Mouse (Mus musculus) right cerebral cortex, postnatal 10 days (tissue): ENCODE measurements at regions not wholly inside any gene's neighbourhood (a gene's known extent, or its start where the extent isn't known, plus 50 kb on each side); places are given as distances from the start of the nearest gene placed in this dataset.
"Not testable (repeated sequence)": the region's sequence is repeated elsewhere in the genome, so short reads cannot be mapped to it uniquely, and the experiment has no call there.

ENCODE experiments used
- DNase-seq, 2 experiments: peaks; one replicate each; pipeline ENCODE4 v3.0.0; 2021; ENCODE audit warnings: low spot score in 2 of 2

DNA sequence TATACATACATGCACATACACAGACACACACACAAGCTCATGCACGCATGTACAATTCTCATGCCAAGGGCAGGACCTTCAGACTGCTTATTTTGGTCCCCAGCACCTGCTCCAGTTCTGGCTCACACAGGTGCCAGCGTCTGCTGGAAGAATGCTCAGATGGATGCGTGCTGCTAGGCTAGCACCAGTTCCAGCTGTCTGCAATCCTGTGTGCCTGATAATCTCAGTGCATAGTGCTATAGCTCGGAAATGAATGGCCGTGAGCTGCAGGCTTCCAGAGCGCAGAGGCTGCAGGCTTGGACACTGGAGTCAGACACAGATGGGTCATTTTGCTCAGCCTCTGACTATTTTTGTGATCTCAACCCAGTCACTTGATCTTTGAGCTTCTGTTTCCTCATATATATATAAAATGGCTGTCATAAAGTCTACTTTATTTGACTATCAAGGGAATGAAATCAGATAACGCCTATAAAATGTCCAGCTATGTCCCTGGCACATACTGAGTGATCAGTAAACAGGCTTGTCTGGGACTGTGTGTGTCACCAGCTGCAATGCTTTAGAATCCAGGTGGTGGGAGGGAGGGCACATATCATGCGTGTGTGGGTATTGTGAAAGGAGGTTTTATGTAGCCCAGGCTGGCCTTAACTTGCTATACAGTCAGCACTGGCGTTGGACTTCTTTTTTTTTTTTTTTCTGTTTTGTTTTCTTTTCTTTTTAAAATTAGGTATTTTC is 91.7 kb upstream of the Eif4g2 start:
- no peak for DNase-seq

DNA sequence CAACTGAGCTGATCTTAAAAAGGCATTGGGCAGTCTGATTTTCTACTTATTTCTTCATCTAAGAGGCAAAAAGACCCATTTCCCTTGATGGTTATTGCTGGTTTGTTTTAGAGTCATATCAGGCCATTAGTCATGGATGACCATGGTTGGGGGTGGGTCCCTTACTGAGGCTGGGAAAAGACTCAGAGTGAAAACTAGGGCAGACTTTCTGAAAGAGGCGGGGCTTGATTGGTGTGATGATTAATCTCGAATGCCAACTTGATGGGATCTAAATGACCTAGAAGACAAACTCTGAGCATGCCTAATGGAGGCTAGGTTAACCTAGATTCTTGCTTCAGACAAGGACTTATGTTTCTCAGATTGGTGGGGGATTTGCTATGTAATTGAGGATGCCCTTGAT is 89.2 kb upstream of the Eif4g2 start:
- DNase-seq, result no peak

- DNase-seq, result not testable (repeated sequence)
Observed at GRCm38 (mm10) chr7:111168546-111169233, 85.9 kb upstream of the Eif4g2 start.

DNA sequence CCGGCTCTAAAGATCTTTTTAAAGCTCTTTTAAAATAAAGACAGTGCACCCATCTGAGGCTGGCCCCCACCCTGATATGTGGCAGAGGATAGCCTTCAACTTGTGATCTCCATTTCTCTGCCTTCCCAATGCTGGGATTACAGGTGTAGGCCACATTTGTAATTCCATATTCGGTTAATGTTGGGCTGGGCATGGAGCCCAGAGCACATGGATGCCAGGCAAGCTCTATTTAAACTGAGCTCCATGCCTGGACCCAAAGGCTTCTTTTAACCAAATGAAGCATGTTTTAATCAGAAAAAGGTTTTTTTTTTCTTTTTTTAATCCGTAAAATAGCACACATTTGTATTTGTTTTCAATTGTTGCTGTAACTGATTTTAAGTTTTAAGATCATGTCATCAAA is 82.2 kb upstream of the Eif4g2 start:
- DNase-seq, result no peak

GRCm38 (mm10) chr7:111164276-111164675 is 81.4 kb upstream of the Eif4g2 start:
- no peak for DNase-seq

DNA sequence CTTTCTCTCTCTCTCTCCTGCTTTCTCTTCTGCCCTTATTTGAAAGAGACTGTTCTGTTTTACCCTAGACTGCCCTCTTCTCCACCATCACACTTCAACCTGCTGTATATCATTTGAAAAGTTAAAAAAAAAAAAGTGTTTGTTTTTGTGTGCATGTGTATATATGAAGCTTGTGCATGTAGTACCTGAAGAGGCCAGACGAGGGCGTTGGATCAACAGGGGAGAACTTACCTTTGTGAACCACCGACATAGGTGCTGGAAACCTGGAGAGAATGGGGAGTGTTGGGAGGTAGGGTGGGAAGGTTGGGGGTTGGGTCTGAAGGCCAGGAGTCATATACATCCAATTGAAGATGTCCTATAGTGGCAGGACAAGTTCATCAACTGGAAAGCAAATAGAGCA is 81.0 kb upstream of the Eif4g2 start:
- DNase-seq, result no peak

GRCm38 (mm10) chr7:111163321-111163720 is 80.5 kb upstream of the Eif4g2 start:
- DNase-seq, result no peak

GRCm38 (mm10) chr7:111158791-111159286 is 76.0 kb upstream of the Eif4g2 start:
- peak in 1 of 2 experiments; percentile 47 for DNase-seq

DNA sequence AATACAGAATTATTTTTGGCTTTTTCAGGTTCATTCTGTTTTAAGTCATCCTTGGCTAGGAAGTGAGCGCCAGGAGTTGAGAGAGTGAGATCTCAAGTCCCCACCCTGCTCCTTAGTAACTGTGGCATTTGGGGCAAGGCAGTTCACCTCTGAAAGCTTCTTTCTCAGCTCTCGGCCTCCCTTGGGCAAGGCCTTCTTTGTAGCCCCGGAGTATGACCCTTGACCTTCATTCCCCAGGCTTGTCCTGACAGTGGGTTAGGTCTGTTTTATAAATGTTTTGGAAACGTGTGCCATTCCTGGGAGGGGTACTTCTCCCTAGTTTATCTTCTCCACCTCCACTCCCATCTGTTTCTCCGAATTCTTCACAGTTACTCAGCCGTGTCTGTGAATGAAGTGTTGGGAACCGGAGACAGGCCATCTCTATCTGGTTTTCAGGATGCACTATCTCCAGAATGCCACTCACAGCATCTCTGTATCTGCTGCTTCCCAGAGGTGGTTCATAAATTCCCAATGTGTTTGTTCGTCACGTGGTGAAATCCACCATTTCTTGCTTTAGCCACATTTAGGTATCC is 75.0 kb upstream of the Eif4g2 start:
- DNase-seq, result no peak

DNA sequence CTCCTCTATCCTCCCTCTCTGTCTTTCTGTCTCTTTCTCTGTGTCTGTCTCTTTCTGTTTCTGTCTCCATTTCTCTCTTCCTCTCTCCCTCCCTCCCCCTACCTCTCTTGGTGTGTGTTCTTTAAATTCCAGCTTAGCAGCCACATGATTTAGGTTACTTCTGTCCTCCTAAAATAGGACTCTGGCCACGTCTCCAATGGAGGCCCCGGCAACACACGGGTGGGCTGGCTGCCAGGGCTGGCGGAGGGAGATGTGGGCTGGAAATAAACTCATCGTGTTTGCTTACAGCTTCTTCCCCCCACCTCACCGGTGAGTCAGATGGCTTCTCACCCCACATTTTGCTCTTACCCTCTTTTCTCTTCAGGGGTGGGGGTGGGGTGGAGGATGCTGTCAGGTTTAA is 74.5 kb upstream of the Eif4g2 start:
- peak; percentile 86 for DNase-seq

- peak in 1 of 2 experiments; percentile 54 for DNase-seq
Observed at GRCm38 (mm10) chr7:111156472-111157231, 73.8 kb upstream of the Eif4g2 start.

GRCm38 (mm10) chr7:111155995-111156394 is 73.2 kb upstream of the Eif4g2 start:
- no peak for DNase-seq

- no peak for DNase-seq
Observed at GRCm38 (mm10) chr7:111154217-111154616, 71.4 kb upstream of the Eif4g2 start.

DNA sequence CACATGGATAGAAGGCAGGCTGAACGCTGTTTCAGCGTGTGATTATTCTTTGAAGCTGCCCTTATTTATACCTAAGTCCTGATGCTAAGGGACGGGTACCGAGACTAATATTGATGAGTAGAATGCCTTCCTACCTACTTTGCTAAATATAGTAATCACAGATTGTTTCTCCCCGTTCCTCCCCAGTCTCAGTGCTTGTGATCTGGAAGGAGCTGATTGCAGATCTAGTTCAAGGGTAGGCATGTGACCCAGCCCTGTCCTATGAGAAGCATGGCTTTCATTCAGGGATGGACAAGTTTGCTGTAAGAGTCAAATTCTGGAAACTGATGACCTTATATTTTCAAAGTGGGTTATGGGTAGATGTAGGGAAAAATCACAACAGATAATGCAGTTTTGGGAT is 67.7 kb upstream of the Eif4g2 start:
- DNase-seq, result no peak

DNA sequence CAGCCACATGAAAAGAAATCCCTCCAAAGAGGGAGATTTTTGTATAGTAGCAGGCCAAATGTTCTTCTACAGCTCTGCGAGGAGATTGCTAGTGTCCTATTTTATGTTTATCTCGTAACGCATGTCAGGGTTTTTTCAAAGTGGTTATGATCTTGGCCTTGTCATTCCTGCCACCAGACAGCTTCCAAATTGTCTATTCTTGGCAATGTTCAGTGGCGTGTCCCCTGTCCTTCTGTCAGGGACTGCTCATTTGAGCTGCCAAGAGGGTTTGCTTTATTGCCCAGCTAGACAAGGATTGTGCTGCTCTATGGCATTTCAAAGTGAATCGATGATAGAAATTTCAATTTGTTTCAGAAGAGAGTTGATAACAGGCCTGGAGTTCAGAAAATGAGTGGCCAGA is 67.3 kb upstream of the Eif4g2 start:
- DNase-seq, result no peak

DNA sequence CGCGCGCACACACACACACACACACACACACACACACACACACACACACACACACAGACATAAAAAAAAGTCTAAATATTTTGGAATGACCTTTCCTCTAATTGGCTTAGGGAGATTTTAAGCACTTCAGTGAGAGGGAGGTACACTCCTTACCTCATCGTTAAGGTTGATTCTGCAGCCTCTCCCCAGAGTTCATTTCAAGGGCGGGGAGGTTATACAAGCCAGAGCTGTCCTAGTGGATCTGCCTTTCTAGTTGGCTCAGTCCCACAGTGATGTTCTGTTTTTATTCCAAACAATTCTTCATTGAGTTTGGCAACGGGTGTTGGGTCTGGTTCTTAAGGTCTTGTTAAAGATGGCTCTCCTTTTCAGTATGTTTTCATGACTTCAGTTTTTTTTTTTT is 64.8 kb upstream of the Eif4g2 start:
- DNase-seq, result no peak

DNA sequence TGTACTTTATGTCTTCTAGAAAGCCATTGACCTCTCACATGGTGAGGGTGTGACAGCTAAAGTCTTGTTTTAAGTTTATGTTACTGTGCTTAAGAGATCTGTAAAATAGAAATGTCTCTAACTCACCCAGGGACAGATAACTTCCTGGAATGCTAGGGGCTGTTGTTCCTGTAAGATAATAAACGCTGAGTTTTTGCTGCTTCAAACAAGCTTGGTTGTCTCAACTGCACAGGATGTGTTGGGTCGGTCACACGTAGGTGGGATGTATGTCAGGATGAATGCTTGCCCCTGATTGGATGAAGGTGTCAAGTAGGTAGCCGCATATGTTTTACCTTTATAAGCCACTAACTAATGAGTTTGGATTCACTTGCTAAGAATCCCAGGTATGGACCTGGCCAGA is 63.8 kb upstream of the Eif4g2 start:
- no peak for DNase-seq

DNA sequence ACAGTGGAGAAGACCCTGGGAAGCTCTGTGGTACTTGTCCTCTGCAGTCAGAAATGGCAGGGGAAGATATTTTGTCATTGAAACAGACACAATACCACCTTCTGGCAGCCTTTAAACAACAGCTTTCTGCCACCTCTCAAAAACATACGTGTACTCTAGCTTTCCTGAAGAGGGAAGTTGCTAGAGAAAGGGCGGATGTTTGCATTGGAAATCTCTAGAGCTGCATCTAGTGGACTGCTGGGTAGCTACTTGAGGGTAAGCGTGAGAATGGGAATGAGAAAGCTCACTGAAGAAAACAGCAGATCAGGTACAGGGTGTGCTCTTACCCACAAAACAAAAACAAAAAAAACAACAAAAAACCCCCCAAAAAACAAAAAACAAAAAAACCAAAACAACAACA is 61.4 kb upstream of the Eif4g2 start:
- DNase-seq, result no peak

DNA sequence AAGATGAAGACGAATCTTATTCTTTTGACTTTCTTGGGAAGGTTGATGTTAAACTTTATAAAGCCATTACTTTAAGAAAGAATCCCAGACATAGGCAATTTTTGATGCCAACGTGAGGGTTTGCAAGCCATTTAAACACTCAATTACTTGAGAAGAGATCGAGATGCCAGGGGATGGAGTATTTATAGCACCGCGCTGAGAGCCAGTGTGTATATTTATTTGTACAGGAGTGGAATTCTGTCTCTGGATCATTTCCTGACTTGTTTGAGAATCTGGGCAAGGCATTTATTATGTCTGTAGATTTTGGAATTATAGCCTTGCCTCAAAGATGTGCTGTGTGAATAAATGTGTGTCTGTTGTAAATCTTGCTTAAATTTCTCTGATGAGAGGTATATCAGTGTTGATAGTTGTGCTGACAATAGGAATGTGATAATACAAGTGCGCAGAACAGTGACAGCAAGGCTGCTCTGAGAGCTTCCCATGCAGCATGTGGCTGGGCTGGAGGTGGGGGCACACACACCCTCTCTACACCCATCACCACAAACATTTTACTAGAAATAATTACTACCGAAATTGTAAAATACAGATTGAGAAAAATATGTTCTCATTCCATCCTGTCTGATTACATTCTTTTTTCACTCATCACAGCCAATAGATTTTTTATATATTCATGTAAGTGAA is 58.6 kb upstream of the Eif4g2 start:
- no peak for DNase-seq

- DNase-seq, result no peak
Observed at GRCm38 (mm10) chr7:111138038-111138437, 55.2 kb upstream of the Eif4g2 start.

GRCm38 (mm10) chr7:111136066-111136639 is 53.3 kb upstream of the Eif4g2 start:
- DNase-seq, result no peak
